Mouse (Mus musculus): Measurements from ENCODE around the gene Sez6l. TPM values are rescaled to one million over a fixed set of nuclear protein-coding genes. Genes with fewer than 3 reads are reported as not detected.

Gene Sez6l
- total RNA-seq, 2 experiments from 2014 or later = 0.16 to 0.24 TPM

- no peak for DNase-seq
- intact Hi-C loops (cut with DNase I; ENCODE audit: low total_unique reads) = no loop called here
These were observed 207.7 kb downstream of the Sez6l start for GRCm38 (mm10) chr5:112369326-112369725.

Other genes starting within 250 kb of the Sez6l start
- 1 to 10 TPM; 3.2 to 3.3 TPM for gene Srrd, start 234.1 kb downstream of the Sez6l start, total RNA-seq (2021)
- gene Hps4, start 234.1 kb downstream of the Sez6l start, total RNA-seq (2021) = 1 to 10 TPM; 4.8 to 6.9 TPM
- gene Gm6583, start 221.2 kb downstream of the Sez6l start, total RNA-seq (2021) = not detected
- 1 to 10 TPM in 1 of 2 experiments, under 1 TPM in 1; 0.33 to 1.0 TPM for gene Asphd2, start 182.3 kb downstream of the Sez6l start, total RNA-seq (2021)
- not detected for gene Gm6588, start 127.8 kb downstream of the Sez6l start, total RNA-seq (2021)